Mouse (Mus musculus) gastrocnemius, postnatal 36 days (tissue): ENCODE measurements at regions not wholly inside any gene's neighbourhood (a gene's known extent, or its start where the extent isn't known, plus 50 kb on each side); places are given as distances from the start of the nearest gene placed in this dataset.
"Not testable (repeated sequence)": the region's sequence is repeated elsewhere in the genome, so short reads cannot be mapped to it uniquely, and the experiment has no call there.

Experiments used
- DNase-seq, 2 experiments: peaks; one replicate each; pipeline ENCODE4 v3.0.0; 2022
- intact Hi-C: fragments of 180-260 bp; cut with DNase I; formaldehyde crosslinking; loops from one replicate; pipeline ENCODE4 v1.15.1; 2025

GRCm38 (mm10) chr1:137270659-137271612, 310.7 kb upstream of the Nr5a2 start:
- intact Hi-C loops = loop anchor here (10.0 kb wide), 1 partner anchor 296 kb away; no protein-coding TSS in a partner anchor
- DNase-seq = no peak

GRCm38 (mm10) chr1:137262806-137263370, 302.6 kb upstream of the Nr5a2 start:
- intact Hi-C loops = no loop called here
- DNase-seq = no peak

GRCm38 (mm10) chr1:137262121-137262525, 301.9 kb upstream of the Nr5a2 start:
- intact Hi-C loops = no loop called here
- no peak for DNase-seq

GRCm38 (mm10) chr1:137256294-137256693, 296.0 kb upstream of the Nr5a2 start:
- no peak for DNase-seq
- intact Hi-C loops = no loop called here

- intact Hi-C loops = no loop called here
- DNase-seq = no peak
Observed at GRCm38 (mm10) chr1:137255041-137255440, 294.8 kb upstream of the Nr5a2 start.

GRCm38 (mm10) chr1:137254634-137255033, 294.4 kb upstream of the Nr5a2 start:
- no peak for DNase-seq
- intact Hi-C loops = no loop called here

GRCm38 (mm10) chr1:137227098-137227485, 266.8 kb upstream of the Nr5a2 start:
- intact Hi-C loops = loop anchor here (10.0 kb wide), 1 partner anchor 482 kb away; no protein-coding TSS in a partner anchor
- no peak for DNase-seq

GRCm38 (mm10) chr1:137226479-137227097, 266.3 kb upstream of the Nr5a2 start:
- intact Hi-C loops = loop anchor here (10.0 kb wide), 1 partner anchor 482 kb away; no protein-coding TSS in a partner anchor
- DNase-seq = no peak

- DNase-seq = no peak
- intact Hi-C loops = loop anchor here (10.0 kb wide), 1 partner anchor 481 kb away; no protein-coding TSS in a partner anchor
Observed at GRCm38 (mm10) chr1:137225418-137225817, 265.2 kb upstream of the Nr5a2 start.

GRCm38 (mm10) chr1:137223052-137223451, 262.8 kb upstream of the Nr5a2 start:
- intact Hi-C loops = loop anchor here (10.0 kb wide), 1 partner anchor 478 kb away; no protein-coding TSS in a partner anchor
- no peak for DNase-seq

GRCm38 (mm10) chr1:137221087-137222057, 261.1 kb upstream of the Nr5a2 start:
- intact Hi-C loops = loop anchor here (10.0 kb wide), 1 partner anchor 477 kb away; no protein-coding TSS in a partner anchor
- no peak for DNase-seq

- DNase-seq = no peak
- intact Hi-C loops = loop anchor here (10.0 kb wide), 1 partner anchor 475 kb away; no protein-coding TSS in a partner anchor
Observed at GRCm38 (mm10) chr1:137220226-137220625, 260.0 kb upstream of the Nr5a2 start.

- intact Hi-C loops = loop anchor here (10.0 kb wide), 1 partner anchor 674 kb away; no protein-coding TSS in a partner anchor
- DNase-seq = no peak
Observed at GRCm38 (mm10) chr1:137218611-137219010, 258.4 kb upstream of the Nr5a2 start.

GRCm38 (mm10) chr1:137218096-137218495, 257.8 kb upstream of the Nr5a2 start:
- intact Hi-C loops = loop anchor here (10.0 kb wide), 1 partner anchor 673 kb away; no protein-coding TSS in a partner anchor
- no peak for DNase-seq

GRCm38 (mm10) chr1:137217206-137217605, 257.0 kb upstream of the Nr5a2 start:
- intact Hi-C loops = loop anchor here (10.0 kb wide), 1 partner anchor 672 kb away; no protein-coding TSS in a partner anchor
- DNase-seq = no peak

- not testable (repeated sequence) for DNase-seq
- intact Hi-C loops = loop anchor here (10.0 kb wide), 1 partner anchor 670 kb away; no protein-coding TSS in a partner anchor
Observed at GRCm38 (mm10) chr1:137214328-137214727, 254.1 kb upstream of the Nr5a2 start.

- no peak for DNase-seq
- intact Hi-C loops = loop anchor here (10.0 kb wide), 1 partner anchor 669 kb away; no protein-coding TSS in a partner anchor
Observed at GRCm38 (mm10) chr1:137213717-137214116, 253.5 kb upstream of the Nr5a2 start.

GRCm38 (mm10) chr1:137212856-137213255, 252.6 kb upstream of the Nr5a2 start:
- no peak for DNase-seq
- intact Hi-C loops = loop anchor here (10.0 kb wide), 1 partner anchor 668 kb away; no protein-coding TSS in a partner anchor

GRCm38 (mm10) chr1:137204371-137204770, 244.1 kb upstream of the Nr5a2 start:
- intact Hi-C loops = no loop called here
- no peak for DNase-seq
